Mouse (Mus musculus) midbrain, embryonic 13.5 days (tissue): ENCODE measurements around the gene Ccdc181. TPM values are rescaled to one million over a fixed set of nuclear protein-coding genes. Genes with fewer than 3 reads are reported as not detected.

Source experiments
- ATAC-seq: fragments of 200-750 bp; cut with Nextera tagmentation; 2 replicates; pipeline ENCODE4 v1.8.0; 2017; ENCODE audit warnings: mild to moderate bottlenecking, moderate TSS enrichment, moderate library complexity
- H3K27ac ChIP-seq: fragments of 300-500 bp; sonication (generic); 2 replicates; pipeline ENCODE4 v1.5.1; 2015; ENCODE audit warnings: inconsistent platforms, mild to moderate bottlenecking, moderate library complexity
- H3K27me3 ChIP-seq: fragments of 300-500 bp; sonication (generic); 2 replicates; pipeline ENCODE4 v1.6.1; 2015; ENCODE audit warnings: mild to moderate bottlenecking, inconsistent platforms
- H3K36me3 ChIP-seq: fragments of 300-500 bp; sonication (generic); 2 replicates; pipeline ENCODE4 v1.6.1; 2015; ENCODE audit warnings: mild to moderate bottlenecking, inconsistent platforms
- H3K4me1 ChIP-seq: fragments of 300-500 bp; sonication (generic); replicated peaks from 2 replicates; pipeline ENCODE4 v1.6.1; 2015; ENCODE audit warnings: inconsistent platforms
- H3K4me2 ChIP-seq: fragments of 300-500 bp; sonication (generic); replicated peaks from 2 replicates; pipeline ENCODE4 v1.6.1; 2015; ENCODE audit warnings: moderate library complexity, mild to moderate bottlenecking, inconsistent platforms
- H3K4me3 ChIP-seq: fragments of 300-500 bp; sonication (generic); replicated peaks from 2 replicates; pipeline ENCODE4 v1.5.1; 2015; ENCODE audit warnings: mild to moderate bottlenecking, inconsistent platforms
- H3K9ac ChIP-seq: fragments of 300-500 bp; sonication (generic); replicated peaks from 2 replicates; pipeline ENCODE4 v1.6.1; 2015; ENCODE audit warnings: mild to moderate bottlenecking, inconsistent platforms
- H3K9me3 ChIP-seq: fragments of 300-500 bp; sonication (generic); 2 replicates; pipeline ENCODE4 v1.6.1; 2016; ENCODE audit warnings: mild to moderate bottlenecking, inconsistent platforms
- WGBS: fragments of 180-500 bp; shearing (Covaris S2); methylation state at CpG from one replicate; pipeline ENCODE4 v1.1.7; 2015; 5-methylcytosine and 5-hydroxymethylcytosine counted together
- polyA plus RNA-seq: library from polyadenylated mRNA; unstranded; fragments of >200 nt; fragmentation: Nextera tagmentation; extraction: Ambion mirVana; gene quantifications from 2 replicates; pipeline ENCODE4 v1.2.1, GENCODE M21; 2015

The Ccdc181 gene
- polyA plus RNA-seq, 1 experiment from 2014 or later: 22.7 TPM

DNA sequence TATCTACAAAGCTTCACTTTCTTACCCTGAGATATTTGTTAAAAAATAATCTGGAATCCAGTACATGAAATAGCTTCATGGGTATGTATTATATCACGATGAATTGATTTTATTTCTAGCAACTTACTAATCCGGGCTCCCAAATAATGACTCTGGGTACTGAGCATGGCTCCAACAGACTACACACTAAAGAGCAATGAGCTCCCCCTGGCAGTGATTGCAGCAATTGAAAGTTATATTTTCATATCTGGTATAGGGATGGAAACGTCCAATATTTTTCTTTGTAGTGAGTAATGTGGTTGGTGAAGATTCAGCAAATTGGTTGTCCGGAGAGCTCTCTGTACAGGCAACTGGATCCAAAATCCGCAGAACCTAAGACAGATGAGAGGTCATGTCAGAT lies 16.7 kb downstream of the Ccdc181 start:
- no peak for ATAC-seq
- Histone ChIP-seq H3K4me1 (no peaks in the 10 kb centered on the region), H3K27me3 (no peaks in the 10 kb centered on the region), H3K4me2 (no peak overlapping the region), H3K9me3 (no peaks in the 10 kb centered on the region), H3K27ac (no peak overlapping the region), H3K36me3 (peaks cover 53% of the 10 kb centered on the region), H3K4me3 (no peak overlapping the region), H3K9ac (no peak overlapping the region)
- 93% methylated on average over 5 of the region's 5 CpGs for WGBS

DNA sequence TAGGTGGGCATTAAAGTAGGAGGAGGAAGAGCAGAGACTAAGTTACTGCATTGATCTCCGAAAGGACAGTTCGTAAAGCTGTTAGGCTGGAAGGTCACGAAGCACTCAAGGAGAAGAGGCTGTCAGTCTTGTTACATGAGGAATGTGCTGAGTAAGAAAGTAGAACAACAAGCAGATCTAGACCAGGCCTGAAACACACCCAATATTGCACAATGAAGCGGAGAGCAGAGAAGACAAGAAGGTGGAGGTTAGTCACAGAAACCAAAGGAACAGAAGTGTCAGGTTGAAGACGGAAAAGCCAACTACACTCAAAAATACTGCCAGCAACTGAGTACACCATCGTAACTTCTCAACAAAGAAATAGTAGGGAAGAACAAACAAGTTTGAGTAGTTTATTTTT lies 18.7 kb downstream of the Ccdc181 start:
- H3K4me1 ChIP-seq: no peaks in the 10 kb centered on the region
- no peak overlapping the region for H3K4me2 ChIP-seq
- H3K9ac ChIP-seq: no peak overlapping the region
- H3K9me3 ChIP-seq: no peaks in the 10 kb centered on the region
- no peaks in the 10 kb centered on the region for H3K27me3 ChIP-seq
- no peak for ATAC-seq
- 95% methylated on average over 6 of the region's 6 CpGs for WGBS
- H3K36me3 ChIP-seq: peaks cover 67% of the 10 kb centered on the region
- no peak overlapping the region for H3K27ac ChIP-seq
- no peak overlapping the region for H3K4me3 ChIP-seq

DNA sequence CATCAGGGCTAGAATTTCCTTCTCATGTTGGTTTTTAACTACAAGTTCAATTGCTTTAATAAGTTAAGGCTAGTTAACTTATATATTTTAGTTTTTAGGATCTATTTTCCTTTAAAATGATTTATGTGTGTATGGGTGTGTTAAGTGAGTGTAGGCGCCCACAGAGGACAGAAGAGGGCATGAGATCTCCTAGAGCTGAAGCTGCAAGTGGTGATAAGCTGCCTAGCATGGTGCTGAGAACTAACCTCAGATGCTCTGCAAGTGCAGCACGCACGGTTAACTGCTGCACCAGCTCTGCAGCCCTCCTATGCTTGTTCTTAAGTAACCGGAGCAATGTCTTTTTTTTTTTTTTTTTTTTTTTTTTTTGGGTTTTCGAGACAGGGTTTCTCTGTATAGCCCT lies 21.1 kb downstream of the Ccdc181 start:
- H3K4me2 ChIP-seq: no peak overlapping the region
- WGBS: 95% methylated on average over 4 of the region's 5 CpGs
- peaks cover 76% of the 10 kb centered on the region for H3K36me3 ChIP-seq
- no peaks in the 10 kb centered on the region for H3K27me3 ChIP-seq
- H3K4me1 ChIP-seq: no peaks in the 10 kb centered on the region
- H3K9me3 ChIP-seq: no peaks in the 10 kb centered on the region
- no peak overlapping the region for H3K9ac ChIP-seq
- no peak overlapping the region for H3K4me3 ChIP-seq
- ATAC-seq: no peak
- H3K27ac ChIP-seq: no peak overlapping the region

DNA sequence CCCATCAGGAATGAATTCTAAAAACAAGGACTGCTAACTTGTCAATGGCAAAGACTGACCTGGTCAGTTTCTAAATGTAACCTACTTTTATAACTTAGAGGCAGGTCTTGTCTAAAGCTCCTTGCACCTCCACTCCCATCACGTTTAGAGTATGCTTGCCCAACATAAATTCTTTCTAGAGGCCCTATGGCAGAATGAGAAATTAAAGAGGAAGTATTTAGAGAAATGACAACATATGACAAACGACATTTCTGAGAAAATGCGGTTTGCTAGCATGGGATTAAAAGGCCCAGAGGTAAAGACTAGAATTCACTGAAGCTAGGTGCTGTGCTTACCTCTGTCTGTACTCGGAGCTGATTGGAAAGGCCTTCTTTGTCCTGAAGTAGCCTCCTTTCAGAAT lies 26.6 kb downstream of the Ccdc181 start:
- 94% methylated on average over 4 of the region's 4 CpGs for WGBS
- Histone ChIP-seq H3K4me2 (no peak overlapping the region), H3K4me3 (no peak overlapping the region), H3K9ac (no peak overlapping the region), H3K4me1 (peaks cover 17% of the 10 kb centered on the region), H3K9me3 (no peaks in the 10 kb centered on the region), H3K27me3 (no peaks in the 10 kb centered on the region), H3K36me3 (peaks cover 63% of the 10 kb centered on the region), H3K27ac (no peak overlapping the region)
- no peak for ATAC-seq

DNA sequence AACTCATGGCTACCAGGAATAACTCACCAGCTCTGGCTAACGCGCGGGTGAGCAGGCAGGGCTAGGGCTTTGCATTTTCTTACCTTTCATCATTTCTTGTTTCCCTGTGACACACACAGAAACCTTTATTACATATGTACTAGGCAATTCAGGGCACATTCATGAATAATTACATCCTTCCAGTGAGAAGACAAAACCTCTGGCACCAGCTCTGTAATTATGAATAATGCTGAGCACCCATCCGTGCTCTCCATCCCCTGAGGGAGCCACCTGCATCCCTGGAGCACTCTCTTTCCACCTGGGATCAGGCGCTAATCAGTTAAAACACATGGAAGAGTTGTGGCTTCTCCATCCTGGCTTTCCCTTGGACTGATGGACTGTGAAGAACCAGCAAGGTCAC lies 28.4 kb downstream of the Ccdc181 start, which contains the start of gene Nme7:
TSS of gene Nme7 (plus strand) at position 301 of the 400 bp plus-strand sequence.
- ATAC-seq: no peak
- 90% methylated on average over 5 of the region's 5 CpGs for WGBS

DNA sequence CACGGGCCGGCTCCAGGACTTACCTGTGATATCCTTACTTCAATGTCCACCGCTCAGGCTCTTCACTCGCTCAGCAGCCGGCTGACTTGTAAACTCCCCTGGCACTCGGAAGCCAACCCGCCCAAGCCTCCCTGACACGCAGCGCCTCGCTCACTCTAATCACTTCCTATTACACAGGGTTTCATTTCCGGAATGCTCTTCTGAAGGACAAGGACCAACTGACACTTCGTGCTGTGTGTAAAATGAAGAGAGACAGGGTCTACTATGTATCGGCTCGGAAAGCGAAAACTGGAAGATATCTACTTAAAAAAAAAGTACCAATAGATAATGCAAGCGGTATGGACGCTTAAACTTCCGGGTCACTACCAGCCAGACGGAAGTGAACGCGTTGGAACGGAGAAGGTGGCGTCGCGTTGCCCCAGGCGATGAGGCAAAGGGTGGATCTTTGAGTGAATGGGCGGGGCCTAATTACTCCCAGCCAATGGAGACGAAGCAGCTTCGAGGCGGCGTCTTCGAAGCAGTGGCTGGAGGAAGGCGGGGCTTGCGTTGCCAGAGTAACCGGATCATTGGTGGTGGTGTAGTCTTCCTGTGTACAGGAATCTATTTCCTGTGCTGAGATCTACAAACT lies 31.9 kb downstream of the Ccdc181 start, which contains the start of gene Blzf1:
TSS of gene Blzf1 (minus strand) at position 366 of the 628 bp plus-strand sequence.
- Histone ChIP-seq H3K36me3 (peaks cover 19% of the 10 kb centered on the region), H3K27ac (peak within 1 kb of the TSS; percentile 74), H3K9me3 (no peaks in the 10 kb centered on the region), H3K9ac (peak within 1 kb of the TSS; percentile 76), H3K4me1 (peaks cover 27% of the 10 kb centered on the region), H3K27me3 (no peaks in the 10 kb centered on the region), H3K4me3 (peak within 1 kb of the TSS; percentile 90), H3K4me2 (peak within 1 kb of the TSS; percentile 93)
- under 1% methylated on average over 35 of the region's 35 CpGs for WGBS
- peak; percentile 99 for ATAC-seq

More for the DNA sequence above, 28.4 kb downstream of the Ccdc181 start, which contains the start of gene Nme7:
- H3K4me2 ChIP-seq: no peak within 1 kb of the TSS
- no peak within 1 kb of the TSS for H3K4me3 ChIP-seq
- peaks cover 27% of the 10 kb centered on the region for H3K4me1 ChIP-seq
- peaks cover 47% of the 10 kb centered on the region for H3K36me3 ChIP-seq
- no peaks in the 10 kb centered on the region for H3K27me3 ChIP-seq
- no peaks in the 10 kb centered on the region for H3K9me3 ChIP-seq
- H3K9ac ChIP-seq: no peak within 1 kb of the TSS
- H3K27ac ChIP-seq: no peak within 1 kb of the TSS

DNA sequence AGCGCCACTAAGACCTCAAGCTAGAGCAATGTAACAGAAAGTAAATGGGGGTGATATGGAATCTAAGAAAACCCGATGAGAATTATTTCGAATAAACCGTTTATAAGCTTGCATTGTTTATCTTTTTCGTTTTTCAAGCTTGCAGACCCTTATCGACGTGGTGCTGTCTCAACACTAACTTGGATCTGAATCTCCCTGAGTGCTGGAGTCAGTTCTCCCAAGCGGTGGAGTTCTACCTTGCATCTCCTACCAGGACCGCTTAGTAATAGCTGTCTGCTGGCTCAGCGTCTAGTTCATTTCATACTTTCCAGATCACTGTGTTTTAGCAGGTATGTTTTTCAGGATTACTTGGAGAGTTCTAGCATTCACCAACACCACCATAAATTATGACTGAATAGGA lies 32.5 kb downstream of the Ccdc181 start:
- no peaks in the 10 kb centered on the region for H3K27me3 ChIP-seq
- peak overlapping the region; percentile 63 for H3K9ac ChIP-seq
- peaks cover 27% of the 10 kb centered on the region for H3K4me1 ChIP-seq
- 11% methylated on average over 10 of the region's 10 CpGs for WGBS
- ATAC-seq: peak; percentile 18; the same call in 1 of the 2 replicates
- H3K27ac ChIP-seq: no peak overlapping the region
- H3K36me3 ChIP-seq: peaks cover 18% of the 10 kb centered on the region
- H3K4me3 ChIP-seq: peak overlapping the region; percentile 90
- no peaks in the 10 kb centered on the region for H3K9me3 ChIP-seq
- peak overlapping the region; percentile 93 for H3K4me2 ChIP-seq

DNA sequence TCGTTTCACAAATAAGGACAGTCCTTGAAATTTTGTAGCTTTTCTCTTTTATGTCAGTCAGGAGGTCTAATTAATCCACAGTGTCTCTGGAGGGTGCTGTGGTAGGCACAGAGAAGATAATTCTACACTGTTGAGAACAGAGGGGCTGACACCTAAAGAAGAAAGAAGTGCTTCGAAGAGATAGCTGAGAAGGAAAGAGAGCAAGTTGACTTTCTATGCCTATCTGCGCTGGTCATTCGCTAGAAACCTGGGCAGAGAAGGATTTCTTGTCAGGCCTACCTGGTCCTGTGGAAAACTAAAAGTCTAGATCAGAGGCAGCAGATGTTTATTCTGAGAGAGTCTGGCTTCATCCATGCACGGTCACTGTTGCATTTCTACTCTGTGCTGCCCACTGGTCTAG lies 38.7 kb downstream of the Ccdc181 start:
- Histone ChIP-seq H3K4me3 (no peak overlapping the region), H3K36me3 (peaks cover 15% of the 10 kb centered on the region), H3K27me3 (no peaks in the 10 kb centered on the region), H3K4me2 (no peak overlapping the region), H3K9ac (no peak overlapping the region), H3K4me1 (0 out of 2 replicates have a peak, but pooled peaks cover 5% of the 10 kb centered on the region), H3K9me3 (no peaks in the 10 kb centered on the region), H3K27ac (no peak overlapping the region)
- WGBS: 92% methylated on average over 5 of the region's 5 CpGs
- ATAC-seq: no peak

DNA sequence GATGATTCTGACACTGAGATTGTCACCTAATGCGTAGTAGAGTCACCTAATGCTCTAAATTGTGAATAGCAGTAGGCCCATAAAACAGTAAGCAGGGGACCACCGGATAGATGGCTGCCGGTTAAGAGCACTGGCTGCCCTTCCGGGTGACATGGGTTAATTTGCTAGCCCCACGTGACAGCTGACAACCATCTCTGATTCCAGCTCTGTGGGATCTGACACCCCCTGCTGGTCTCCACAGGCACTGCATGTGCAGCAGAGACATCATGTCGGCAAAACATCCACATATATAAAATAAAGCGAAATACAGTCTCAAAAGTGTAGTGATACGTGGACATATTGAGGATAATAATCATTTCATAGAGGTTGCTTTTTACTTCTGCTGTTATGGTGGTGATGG lies 39.9 kb downstream of the Ccdc181 start:
- Histone ChIP-seq H3K4me2 (no peak overlapping the region), H3K4me1 (0 out of 2 replicates have a peak, but pooled peaks cover 11% of the 10 kb centered on the region), H3K27me3 (no peaks in the 10 kb centered on the region), H3K27ac (no peak overlapping the region), H3K9ac (no peak overlapping the region), H3K36me3 (peaks cover 15% of the 10 kb centered on the region), H3K4me3 (no peak overlapping the region), H3K9me3 (no peaks in the 10 kb centered on the region)
- WGBS: 74% methylated on average over 8 of the region's 8 CpGs
- ATAC-seq: no peak

DNA sequence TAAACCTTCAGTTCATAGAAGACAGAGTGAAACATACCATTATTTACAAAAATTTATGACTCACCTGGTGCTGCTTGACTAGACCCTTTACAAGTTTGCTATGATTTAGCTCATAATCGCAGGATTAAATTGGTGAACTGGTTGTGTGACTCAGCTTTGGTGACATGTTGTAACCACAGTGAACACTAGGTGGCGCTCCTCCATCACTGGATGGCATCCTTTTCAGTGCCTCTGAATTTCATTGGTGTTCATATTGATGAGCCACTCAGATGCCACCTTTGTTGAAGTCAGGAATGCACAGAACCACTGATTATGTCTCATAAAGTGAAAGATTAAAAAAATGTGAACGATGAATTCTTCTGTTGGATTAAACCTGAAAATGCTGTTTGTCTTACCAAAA lies 41.3 kb downstream of the Ccdc181 start:
- Histone ChIP-seq H3K27ac (no peak overlapping the region), H3K9me3 (no peaks in the 10 kb centered on the region), H3K27me3 (no peaks in the 10 kb centered on the region), H3K9ac (no peak overlapping the region), H3K4me1 (0 out of 2 replicates have a peak, but pooled peaks cover 20% of the 10 kb centered on the region), H3K4me3 (no peak overlapping the region), H3K36me3 (peaks cover 11% of the 10 kb centered on the region), H3K4me2 (no peak overlapping the region)
- ATAC-seq: peak; percentile 75
- WGBS: 34% methylated on average over 3 of the region's 3 CpGs

DNA sequence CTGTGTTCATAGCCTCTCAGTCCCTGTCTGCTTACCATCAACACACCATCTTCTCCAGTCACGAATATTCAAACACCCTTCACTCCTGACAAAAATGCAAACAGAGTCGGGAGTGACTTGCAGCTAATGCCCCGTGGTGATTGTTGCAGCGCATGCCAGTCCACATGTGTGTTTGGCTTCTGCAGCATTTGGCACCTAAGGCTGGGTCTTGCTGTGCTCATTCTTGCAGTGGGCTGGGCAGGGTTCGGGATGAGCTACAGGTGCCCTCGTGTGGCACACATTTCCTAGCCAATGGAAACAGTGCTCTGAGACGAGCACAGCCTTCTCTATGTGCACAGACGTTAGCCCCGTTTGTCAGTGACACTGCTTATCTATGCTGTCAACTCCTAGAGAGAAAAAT lies 41.9 kb downstream of the Ccdc181 start:
- Histone ChIP-seq H3K4me3 (no peak overlapping the region), H3K27ac (no peak overlapping the region), H3K4me2 (no peak overlapping the region), H3K9me3 (no peaks in the 10 kb centered on the region), H3K4me1 (0 out of 2 replicates have a peak, but pooled peaks cover 20% of the 10 kb centered on the region), H3K9ac (no peak overlapping the region), H3K27me3 (no peaks in the 10 kb centered on the region), H3K36me3 (peaks cover 11% of the 10 kb centered on the region)
- peak; percentile 31; the same call in 1 of the 2 replicates for ATAC-seq
- 88% methylated on average over 9 of the region's 9 CpGs for WGBS

DNA sequence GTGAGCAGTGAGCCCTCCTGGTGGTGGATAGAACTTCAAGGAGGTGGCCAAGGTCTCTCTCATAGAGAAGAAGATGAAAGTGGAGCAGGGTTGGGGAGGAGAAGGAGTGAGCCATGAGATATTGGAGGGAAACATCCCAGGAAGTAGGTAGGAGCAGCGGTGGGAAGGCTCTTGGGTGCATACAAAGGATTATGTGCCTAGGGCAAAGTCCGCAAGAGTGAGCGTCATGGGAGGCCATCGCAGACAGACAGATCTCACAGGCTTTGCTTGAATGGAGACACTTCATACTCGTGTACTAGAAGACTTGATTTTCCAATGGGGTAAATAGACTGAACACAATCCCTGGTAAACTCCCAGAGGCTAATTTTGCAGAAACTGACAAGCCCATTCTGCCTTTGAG lies 43.1 kb downstream of the Ccdc181 start:
- peaks cover 4% of the 10 kb centered on the region for H3K36me3 ChIP-seq
- H3K4me1 ChIP-seq: 0 out of 2 replicates have a peak, but pooled peaks cover 20% of the 10 kb centered on the region
- no peaks in the 10 kb centered on the region for H3K27me3 ChIP-seq
- no peak for ATAC-seq
- no peaks in the 10 kb centered on the region for H3K9me3 ChIP-seq
- no peak overlapping the region for H3K27ac ChIP-seq
- H3K4me2 ChIP-seq: no peak overlapping the region
- H3K4me3 ChIP-seq: no peak overlapping the region
- 93% methylated on average over 5 of the region's 5 CpGs for WGBS
- H3K9ac ChIP-seq: no peak overlapping the region
